Mouse (Mus musculus): ENCODE measurements at regions not wholly inside any gene's neighbourhood (a gene's known extent, or its start where the extent isn't known, plus 50 kb on each side); places are given as distances from the start of the nearest gene placed in this dataset.
A peak's percentile ranks its signal among the peaks of the same experiment; 100 is the strongest.

- Histone ChIP-seq H3K4me3 (replicated peaks; ENCODE audit: low read length) (no peak overlapping the region), H3K9ac (ENCODE audit: low read depth, low read length, severe bottlenecking) (no peak overlapping the region), H3K4me1 (ENCODE audit: control insufficient read depth, insufficient read depth, low read length) (peaks cover 11% of the 10 kb centered on the region), H3K4me2 (replicated peaks; ENCODE audit: low read depth, low read length, severe bottlenecking) (no peak overlapping the region), H3K27me3 (ENCODE audit: control insufficient read depth, insufficient read depth, low read length) (no peaks in the 10 kb centered on the region), H3K9me3 (ENCODE audit: control insufficient read depth, low read length) (no peaks in the 10 kb centered on the region), H3K27ac (replicated peaks; ENCODE audit: low read depth, low read length) (no peak overlapping the region), H3K36me3 (ENCODE audit: control insufficient read depth, insufficient read depth, low read length) (no peaks in the 10 kb centered on the region)
- WGBS: 18% methylated on average over 3 of the region's 3 CpGs
- TF ChIP-seq POLR2A (IDR thresholded peaks at IDR 0.05; ENCODE audit: borderline replicate concordance, extremely low read depth, insufficient read depth, insufficient read length): no peak
- peak; percentile 61 for DNase-seq (ENCODE audit: low spot score)
- peak; percentile 53; the same call in 1 of the 2 replicates for ATAC-seq (ENCODE audit: low FRiP score, low read depth)
Observed at GRCm38 (mm10) chr11:45440937-45441720, 410.7 kb upstream of the Clint1 start.

- no peak overlapping the region for H3K4me3 ChIP-seq (replicated peaks; ENCODE audit: low read length)
Observed at GRCm38 (mm10) chr11:45446512-45446911, 405.3 kb upstream of the Clint1 start.

GRCm38 (mm10) chr11:45454234-45454633 lies 397.6 kb upstream of the Clint1 start:
- Histone ChIP-seq H3K4me2 (replicated peaks; ENCODE audit: low read depth, low read length, severe bottlenecking) (no peak overlapping the region), H3K9ac (ENCODE audit: low read depth, low read length, severe bottlenecking) (no peak overlapping the region), H3K9me3 (ENCODE audit: control insufficient read depth, low read length) (no peaks in the 10 kb centered on the region), H3K4me1 (ENCODE audit: control insufficient read depth, insufficient read depth, low read length) (peaks cover 17% of the 10 kb centered on the region), H3K27ac (replicated peaks; ENCODE audit: low read depth, low read length) (no peak overlapping the region), H3K27me3 (ENCODE audit: control insufficient read depth, insufficient read depth, low read length) (no peaks in the 10 kb centered on the region), H3K36me3 (ENCODE audit: control insufficient read depth, insufficient read depth, low read length) (no peaks in the 10 kb centered on the region), H3K4me3 (replicated peaks; ENCODE audit: low read length) (no peak overlapping the region)
- 86% methylated on average over 5 of the region's 5 CpGs for WGBS
- DNase-seq (ENCODE audit: low spot score) (no peak), ATAC-seq (ENCODE audit: low FRiP score, low read depth) (no peak)
- TF ChIP-seq POLR2A (IDR thresholded peaks at IDR 0.05; ENCODE audit: borderline replicate concordance, extremely low read depth, insufficient read depth, insufficient read length): no peak

More at GRCm38 (mm10) chr11:45446512-45446911, 405.3 kb upstream of the Clint1 start:
- no peak for TF ChIP-seq POLR2A (IDR thresholded peaks at IDR 0.05; ENCODE audit: borderline replicate concordance, extremely low read depth, insufficient read depth, insufficient read length)
- ATAC-seq (ENCODE audit: low FRiP score, low read depth) (no peak), DNase-seq (ENCODE audit: low spot score) (no peak)
- Histone ChIP-seq H3K4me2 (replicated peaks; ENCODE audit: low read depth, low read length, severe bottlenecking) (no peak overlapping the region), H3K9me3 (ENCODE audit: control insufficient read depth, low read length) (no peaks in the 10 kb centered on the region), H3K4me1 (ENCODE audit: control insufficient read depth, insufficient read depth, low read length) (peaks cover 5% of the 10 kb centered on the region), H3K27me3 (ENCODE audit: control insufficient read depth, insufficient read depth, low read length) (no peaks in the 10 kb centered on the region), H3K9ac (ENCODE audit: low read depth, low read length, severe bottlenecking) (no peak overlapping the region), H3K36me3 (ENCODE audit: control insufficient read depth, insufficient read depth, low read length) (no peaks in the 10 kb centered on the region), H3K27ac (replicated peaks; ENCODE audit: low read depth, low read length) (no peak overlapping the region)
- WGBS: 70% methylated on average over 2 of the region's 2 CpGs

GRCm38 (mm10) chr11:45454933-45455332 lies 396.9 kb upstream of the Clint1 start:
- Histone ChIP-seq H3K27ac (replicated peaks; ENCODE audit: low read depth, low read length) (no peak overlapping the region), H3K9ac (ENCODE audit: low read depth, low read length, severe bottlenecking) (no peak overlapping the region), H3K27me3 (ENCODE audit: control insufficient read depth, insufficient read depth, low read length) (no peaks in the 10 kb centered on the region; the same call in 1 of the 2 replicates), H3K4me1 (ENCODE audit: control insufficient read depth, insufficient read depth, low read length) (peaks cover 17% of the 10 kb centered on the region), H3K9me3 (ENCODE audit: control insufficient read depth, low read length) (no peaks in the 10 kb centered on the region), H3K4me2 (replicated peaks; ENCODE audit: low read depth, low read length, severe bottlenecking) (no peak overlapping the region), H3K36me3 (ENCODE audit: control insufficient read depth, insufficient read depth, low read length) (no peaks in the 10 kb centered on the region), H3K4me3 (replicated peaks; ENCODE audit: low read length) (no peak overlapping the region)
- DNase-seq (ENCODE audit: low spot score) (no peak), ATAC-seq (ENCODE audit: low FRiP score, low read depth) (no peak)
- no peak for TF ChIP-seq POLR2A (IDR thresholded peaks at IDR 0.05; ENCODE audit: borderline replicate concordance, extremely low read depth, insufficient read depth, insufficient read length)
- WGBS: 88% methylated on average over 3 of the region's 3 CpGs

- Histone ChIP-seq H3K9me3 (ENCODE audit: control insufficient read depth, low read length) (no peaks in the 10 kb centered on the region), H3K36me3 (ENCODE audit: control insufficient read depth, insufficient read depth, low read length) (no peaks in the 10 kb centered on the region), H3K4me2 (replicated peaks; ENCODE audit: low read depth, low read length, severe bottlenecking) (no peak overlapping the region), H3K4me1 (ENCODE audit: control insufficient read depth, insufficient read depth, low read length) (peaks cover 17% of the 10 kb centered on the region), H3K27ac (replicated peaks; ENCODE audit: low read depth, low read length) (no peak overlapping the region), H3K9ac (ENCODE audit: low read depth, low read length, severe bottlenecking) (no peak overlapping the region), H3K4me3 (replicated peaks; ENCODE audit: low read length) (no peak overlapping the region), H3K27me3 (ENCODE audit: control insufficient read depth, insufficient read depth, low read length) (no peaks in the 10 kb centered on the region; the same call in 1 of the 2 replicates)
- TF ChIP-seq POLR2A (IDR thresholded peaks at IDR 0.05; ENCODE audit: borderline replicate concordance, extremely low read depth, insufficient read depth, insufficient read length): no peak
- 11% methylated on average over 3 of the region's 3 CpGs for WGBS
- DNase-seq (ENCODE audit: low spot score) (peak; percentile 50), ATAC-seq (ENCODE audit: low FRiP score, low read depth) (no peak)
Observed at GRCm38 (mm10) chr11:45456724-45457123, 395.1 kb upstream of the Clint1 start.

Measured in limb, embryonic 14.5 days (tissue).